Mouse (Mus musculus) gastrocnemius, postnatal 25 days (tissue): Measurements from ENCODE around the gene Vmn2r102. TPM values are rescaled to one million over a fixed set of nuclear protein-coding genes. Genes with fewer than 3 reads are reported as not detected.

Source experiments
- DNase-seq: peaks from one replicate; pipeline ENCODE4 v3.0.0; 2022
- long read RNA-seq, 2 experiments: library from polyadenylated mRNA; stranded (forward); transcript quantifications; one replicate each; pipeline ENCODE4 v2.0.0; 2021
- total RNA-seq, 2 experiments: library from RNA; stranded (reverse); gene quantifications; 1 replicate in 1 of 2; 2 replicates in 1 of 2; pipeline ENCODE4 v1.2.3; 2021

The Vmn2r102 gene
- total RNA-seq, result not detected
- long read RNA-seq, experiment 1, result 0 reads
- long read RNA-seq, experiment 2, result 0 reads

DNA sequence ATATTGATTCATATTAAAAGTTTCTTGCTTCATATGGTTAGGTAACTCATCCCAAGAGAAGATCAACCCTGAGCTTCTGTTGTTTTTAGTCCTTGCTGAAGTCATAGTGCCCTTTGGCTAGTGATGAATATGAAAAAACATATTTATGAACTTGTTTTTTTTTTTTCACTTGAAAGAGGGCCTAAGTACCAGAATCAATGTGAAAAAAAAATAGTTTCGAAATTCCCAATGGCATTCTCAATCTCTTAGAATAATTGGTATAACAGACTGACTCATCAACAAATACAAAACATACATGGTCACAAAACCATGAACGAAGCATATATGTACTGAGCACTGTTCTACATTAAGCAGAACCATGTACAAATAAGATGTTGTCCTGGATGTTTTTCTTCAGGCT lies at the start of gene Vmn2r102:
TSS of gene Vmn2r102 (plus strand) at position 301 of the 400 bp plus-strand sequence.
- DNase-seq, result no peak

DNA sequence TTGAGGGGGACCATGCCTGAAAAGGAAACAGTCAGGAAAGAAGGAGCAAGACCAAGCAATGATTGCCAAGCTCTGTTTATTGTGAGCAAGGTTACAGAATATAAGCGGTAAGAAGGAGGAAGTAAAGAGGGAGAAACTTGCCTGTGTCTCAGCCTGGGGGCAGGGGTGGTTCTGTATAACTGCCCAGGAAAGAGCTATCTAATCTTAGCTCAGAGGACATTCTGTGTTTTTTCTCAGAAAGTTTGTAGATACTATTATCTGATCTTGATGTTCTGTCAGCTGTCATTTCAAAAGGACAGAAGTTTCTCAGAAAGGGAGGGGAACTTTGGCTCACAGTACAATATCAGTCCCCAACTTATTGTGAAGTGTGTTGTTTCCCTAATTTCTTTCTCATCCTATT lies 30.8 kb upstream of the Vmn2r102 start:
- DNase-seq, result no peak

DNA sequence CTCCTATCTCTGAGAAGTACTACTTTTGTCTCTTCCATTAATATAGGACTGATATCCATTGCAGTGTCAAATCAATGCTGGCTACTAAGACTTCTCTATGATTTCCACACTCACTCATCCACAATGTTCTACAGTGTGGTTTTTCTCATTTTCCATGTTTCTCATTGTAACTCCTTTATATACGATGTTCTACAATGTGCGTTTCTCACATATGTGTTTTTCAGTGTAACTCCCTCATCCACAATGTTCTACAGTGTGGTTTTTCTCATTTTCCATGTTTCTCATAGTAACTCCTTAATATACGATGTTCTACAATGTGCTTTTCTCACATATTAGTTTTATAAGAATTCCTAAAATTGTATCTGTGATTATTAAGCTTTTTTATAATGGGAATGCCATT lies 1.7 kb upstream of the Vmn2r102 start:
- no peak for DNase-seq

DNA sequence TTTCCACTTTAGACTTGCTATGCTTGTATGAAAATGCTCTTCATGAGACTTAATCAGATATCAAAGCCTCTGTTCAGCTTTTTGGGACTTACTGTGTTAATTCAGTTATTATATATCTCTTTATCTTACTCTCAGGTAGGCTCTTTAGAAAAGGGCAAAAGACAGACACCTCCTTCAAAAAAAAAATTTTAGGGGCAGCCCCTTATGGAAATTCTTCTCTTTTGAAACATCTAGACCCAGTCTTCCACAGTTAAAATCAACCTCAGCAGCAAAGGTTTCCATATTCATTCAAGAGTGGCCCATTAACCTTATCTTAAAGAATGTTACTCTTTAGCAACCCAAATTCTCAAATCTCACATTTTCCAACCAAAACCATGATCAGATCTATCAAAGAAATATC lies 31.9 kb downstream of the Vmn2r102 start:
- DNase-seq, result no peak

Other genes starting within 250 kb of the Vmn2r102 start
- not detected for gene Vmn2r100, start 155.6 kb upstream of the Vmn2r102 start, total RNA-seq
- gene Vmn2r101, start 83.1 kb upstream of the Vmn2r102 start, total RNA-seq, result not detected
- not detected for gene Vmn2r103, start 113.0 kb downstream of the Vmn2r102 start, total RNA-seq